In the genomic region with DNA sequence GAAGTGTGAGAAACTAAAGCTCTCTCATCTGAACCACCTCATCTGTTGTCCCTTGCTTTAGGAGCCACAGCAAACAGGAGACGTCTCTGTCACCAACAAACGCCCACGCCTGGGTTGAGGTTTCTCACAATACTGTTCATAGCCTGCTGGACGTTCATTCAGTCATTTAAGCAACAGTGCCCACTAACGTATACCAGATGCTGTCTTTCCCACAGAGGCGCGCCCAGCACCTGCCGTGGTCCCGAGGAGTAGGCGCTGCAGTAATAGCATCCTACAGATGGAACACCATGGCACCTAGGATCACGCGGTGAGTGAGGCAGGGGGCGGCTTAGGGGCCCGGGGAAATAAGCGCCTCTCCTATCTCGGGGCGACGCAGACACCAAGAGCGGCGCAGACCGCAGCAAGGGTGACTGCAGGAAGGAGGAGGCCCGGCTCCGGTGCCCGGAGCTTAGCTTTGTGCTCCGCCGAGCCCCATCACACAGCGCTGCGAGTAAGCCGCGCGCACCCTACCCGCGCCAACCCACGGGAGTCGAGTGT, we compare ENCODE assay signal across 8 mouse cellular contexts. TPM values are rescaled to one million over a fixed set of nuclear protein-coding genes. Genes with fewer than 3 reads are reported as not detected.
DNase-seq lines count a peak whose midpoint lies in the region; ATAC-seq and TF ChIP-seq lines count a peak whose summit lies in the region.

No protein-coding gene starts in this region.

- TF ChIP-seq CTCF in E14TG2a.4 (conservative IDR thresholded peaks at IDR 0.05; ENCODE audit: low read length), result no peak

- intact Hi-C loops in heart, postnatal 14 days (cut with DNase I), result no loop called here

- DNase-seq in heart, postnatal 14 days, result no peak
- DNase-seq in thymus, postnatal 36 days, result no peak
- DNase-seq in kidney, postnatal 14 days, result no peak

- H3K4me1 ChIP-seq in heart, embryonic 11.5 days (ENCODE audit: control insufficient read depth, insufficient read depth, low read length), result peaks cover 10% of the 10 kb centered on the region
- peaks cover 41% of the 10 kb centered on the region for H3K4me1 ChIP-seq in E14TG2a.4 (replicated peaks; ENCODE audit: low read depth, low read length)
- H3K4me1 ChIP-seq in embryonic facial prominence, embryonic 15.5 days, result peaks cover 25% of the 10 kb centered on the region
- H3K4me1 ChIP-seq in intestine, embryonic 16.5 days (ENCODE audit: control insufficient read depth, insufficient read depth, low read length), result peaks cover 14% of the 10 kb centered on the region

- 0 out of 2 replicates have a peak, but pooled peaks cover 3% of the 10 kb centered on the region for H3K36me3 ChIP-seq in heart, embryonic 11.5 days (ENCODE audit: control insufficient read depth, insufficient read depth, low read length)
- H3K36me3 ChIP-seq in E14TG2a.4 (ENCODE audit: insufficient read depth, low read length), result peaks cover 54% of the 10 kb centered on the region
- H3K36me3 ChIP-seq in embryonic facial prominence, embryonic 15.5 days, result peaks cover 17% of the 10 kb centered on the region
- 0 out of 2 replicates have a peak, but pooled peaks cover 4% of the 10 kb centered on the region for H3K36me3 ChIP-seq in intestine, embryonic 16.5 days (ENCODE audit: control insufficient read depth, insufficient read depth, low read length)

- H3K27me3 ChIP-seq in heart, embryonic 11.5 days (ENCODE audit: control insufficient read depth, insufficient read depth, low read length), result no peaks in the 10 kb centered on the region
- no peaks in the 10 kb centered on the region for H3K27me3 ChIP-seq in E14TG2a.4 (ENCODE audit: insufficient read depth, low read length)
- H3K27me3 ChIP-seq in embryonic facial prominence, embryonic 15.5 days, result no peaks in the 10 kb centered on the region
- no peaks in the 10 kb centered on the region for H3K27me3 ChIP-seq in intestine, embryonic 16.5 days (replicated peaks; ENCODE audit: control insufficient read depth, insufficient read depth, low read length)

- H3K9ac ChIP-seq in heart, embryonic 11.5 days (ENCODE audit: low read depth, low read length), result peak overlapping the region; percentile 90
- peak overlapping the region; percentile 64 for H3K9ac ChIP-seq in embryonic facial prominence, embryonic 15.5 days
- H3K9ac ChIP-seq in intestine, embryonic 16.5 days (ENCODE audit: low read depth, low read length), result peak overlapping the region; percentile 85

- peak overlapping the region; percentile 55; the same call in 1 of the 2 replicates for H3K27ac ChIP-seq in heart, embryonic 11.5 days (ENCODE audit: low read depth, low read length)
- H3K27ac ChIP-seq in embryonic facial prominence, embryonic 15.5 days (replicated peaks), result peak overlapping the region; percentile 67
- peak overlapping the region; percentile 55; the same call in 1 of the 2 replicates for H3K27ac ChIP-seq in intestine, embryonic 16.5 days (ENCODE audit: low read length)

- WGBS in heart, embryonic 11.5 days (ENCODE audit: insufficient replicate concordance), result under 1% methylated on average over 35 of the region's 35 CpGs
- under 1% methylated on average over 35 of the region's 35 CpGs for whole genome bisulfite sequencing in embryonic facial prominence, embryonic 15.5 days
- under 1% methylated on average over 35 of the region's 35 CpGs for WGBS in intestine, embryonic 16.5 days

- H3K9me3 ChIP-seq in heart, embryonic 11.5 days (replicated peaks; ENCODE audit: control insufficient read depth, low read length), result no peaks in the 10 kb centered on the region
- no peaks in the 10 kb centered on the region for H3K9me3 ChIP-seq in E14TG2a.4 (ENCODE audit: low read length)
- H3K9me3 ChIP-seq in embryonic facial prominence, embryonic 15.5 days (replicated peaks), result no peaks in the 10 kb centered on the region
- H3K9me3 ChIP-seq in intestine, embryonic 16.5 days (ENCODE audit: control insufficient read depth, low read length), result no peaks in the 10 kb centered on the region

- peak; percentile 36 for ATAC-seq in heart, embryonic 11.5 days (replicated peaks; ENCODE audit: insufficient number of reproducible peaks, low FRiP score, low TSS enrichment)
- ATAC-seq in embryonic facial prominence, embryonic 15.5 days (ENCODE audit: insufficient number of reproducible peaks, low FRiP score, low TSS enrichment, low read depth), result peak; percentile 76
- peak; percentile 88 for ATAC-seq in intestine, embryonic 16.5 days
- ATAC-seq in megakaryocyte-erythroid progenitor cell, adult 5-6 weeks (replicated peaks; ENCODE audit: low FRiP score, low TSS enrichment, poor library complexity, severe bottlenecking), result peak; percentile 54; the same call in 1 of the 2 replicates

- H3K4me2 ChIP-seq in heart, embryonic 11.5 days, result peak overlapping the region; percentile 95
- peak overlapping the region; percentile 86 for H3K4me2 ChIP-seq in embryonic facial prominence, embryonic 15.5 days (replicated peaks)
- peak overlapping the region; percentile 64 for H3K4me2 ChIP-seq in intestine, embryonic 16.5 days (ENCODE audit: low read depth, low read length)

- H3K4me3 ChIP-seq in heart, embryonic 11.5 days (ENCODE audit: low read depth, low read length), result peak overlapping the region; percentile 91
- H3K4me3 ChIP-seq in E14TG2a.4 (replicated peaks; ENCODE audit: low read length), result peak overlapping the region; percentile 99
- H3K4me3 ChIP-seq in embryonic facial prominence, embryonic 15.5 days (replicated peaks), result peak overlapping the region; percentile 76
- H3K4me3 ChIP-seq in intestine, embryonic 16.5 days (ENCODE audit: low read length), result peak overlapping the region; percentile 82

RNA-seq across cellular contexts. Expression of gene Zbtb49, which starts 0.4 kb away (rescaled TPM):
- polyA plus RNA-seq in heart, embryonic 11.5 days (2014; fragmentation: Nextera tagmentation; extraction: Ambion mirVana), result 6.7 and 7.3 TPM in 2 replicates
- 1 to 10 TPM; 4.8 to 5.5 TPM for total RNA-seq in heart, postnatal 14 days (2021)
- polyA plus RNA-seq in embryonic facial prominence, embryonic 15.5 days (2015; fragmentation: Nextera tagmentation; extraction: Ambion mirVana), result 12.9 and 15.3 TPM in 2 replicates
- polyA plus RNA-seq in intestine, embryonic 16.5 days (2015; fragmentation: Nextera tagmentation; extraction: Ambion mirVana), result 7.8 and 9.9 TPM in 2 replicates
- 5.6 and 16.1 TPM in 2 replicates for total RNA-seq in megakaryocyte-erythroid progenitor cell, adult 5-6 weeks (2014; fragmentation: Nextera tagmentation)
- 6.8 and 13.5 TPM in 2 replicates for total RNA-seq in megakaryocyte-erythroid progenitor cell, adult 5-6 weeks (2017)

RNA-seq across cellular contexts. Expression of gene Lyar, which starts 0.4 kb away (rescaled TPM):
- polyA plus RNA-seq in heart, embryonic 11.5 days (2014; fragmentation: Nextera tagmentation; extraction: Ambion mirVana), result 54.4 and 65.1 TPM in 2 replicates
- 10 to 100 TPM; 13.1 to 13.7 TPM for total RNA-seq in heart, postnatal 14 days (2021)
- 81.4 and 86.1 TPM in 2 replicates for polyA plus RNA-seq in embryonic facial prominence, embryonic 15.5 days (2015; fragmentation: Nextera tagmentation; extraction: Ambion mirVana)
- polyA plus RNA-seq in intestine, embryonic 16.5 days (2015; fragmentation: Nextera tagmentation; extraction: Ambion mirVana), result 66.3 and 81.5 TPM in 2 replicates
- 158 and 198 TPM in 2 replicates for total RNA-seq in megakaryocyte-erythroid progenitor cell, adult 5-6 weeks (2014; fragmentation: Nextera tagmentation)
- total RNA-seq in megakaryocyte-erythroid progenitor cell, adult 5-6 weeks (2017), result 267 and 298 TPM in 2 replicates

RNA-seq across cellular contexts. Expression of gene Tmem128, which starts 40.1 kb away (rescaled TPM):
- 50.7 and 51.3 TPM in 2 replicates for polyA plus RNA-seq in heart, embryonic 11.5 days (2014; fragmentation: Nextera tagmentation; extraction: Ambion mirVana)
- 10 to 100 TPM; 15.8 to 16.9 TPM for total RNA-seq in heart, postnatal 14 days (2021)
- polyA plus RNA-seq in embryonic facial prominence, embryonic 15.5 days (2015; fragmentation: Nextera tagmentation; extraction: Ambion mirVana), result 62.8 and 67.8 TPM in 2 replicates
- polyA plus RNA-seq in intestine, embryonic 16.5 days (2015; fragmentation: Nextera tagmentation; extraction: Ambion mirVana), result 58.3 and 62.9 TPM in 2 replicates
- total RNA-seq in megakaryocyte-erythroid progenitor cell, adult 5-6 weeks (2014; fragmentation: Nextera tagmentation), result 35.4 and 43.3 TPM in 2 replicates
- total RNA-seq in megakaryocyte-erythroid progenitor cell, adult 5-6 weeks (2017), result 16.2 and 28.8 TPM in 2 replicates

RNA-seq across cellular contexts. Expression of gene Otop1, which starts 55.9 kb away (rescaled TPM):
- not detected in 2 replicates for polyA plus RNA-seq in heart, embryonic 11.5 days (2014; fragmentation: Nextera tagmentation; extraction: Ambion mirVana)
- total RNA-seq in heart, postnatal 14 days (2021), result 1 to 10 TPM in 1 of 2 experiments, not detected in 1; 2.1 TPM
- not detected in 2 replicates for polyA plus RNA-seq in embryonic facial prominence, embryonic 15.5 days (2015; fragmentation: Nextera tagmentation; extraction: Ambion mirVana)
- polyA plus RNA-seq in intestine, embryonic 16.5 days (2015; fragmentation: Nextera tagmentation; extraction: Ambion mirVana), result 0.04 TPM in 1 of 2 replicates, not detected in the other
- total RNA-seq in megakaryocyte-erythroid progenitor cell, adult 5-6 weeks (2014; fragmentation: Nextera tagmentation), result not detected in 2 replicates
- total RNA-seq in megakaryocyte-erythroid progenitor cell, adult 5-6 weeks (2017), result not detected in 2 replicates

Comparison
In these comparisons a context has a peak if more than half of its experiments do, and no peak if none do; other contexts are left out.
1. ATAC-seq: peak in every context shown above with its lines; median percentile 88 in intestine, embryonic 16.5 days; 76 in embryonic facial prominence, embryonic 15.5 days; 54 in megakaryocyte-erythroid progenitor cell, adult 5-6 weeks; 36 in heart, embryonic 11.5 days.